Mouse (Mus musculus): ENCODE data around the gene Ric1.
"Not testable (repeated sequence)": the region's sequence is repeated elsewhere in the genome, so short reads cannot be mapped to it uniquely, and the experiment has no call there.

The Ric1 gene

DNA sequence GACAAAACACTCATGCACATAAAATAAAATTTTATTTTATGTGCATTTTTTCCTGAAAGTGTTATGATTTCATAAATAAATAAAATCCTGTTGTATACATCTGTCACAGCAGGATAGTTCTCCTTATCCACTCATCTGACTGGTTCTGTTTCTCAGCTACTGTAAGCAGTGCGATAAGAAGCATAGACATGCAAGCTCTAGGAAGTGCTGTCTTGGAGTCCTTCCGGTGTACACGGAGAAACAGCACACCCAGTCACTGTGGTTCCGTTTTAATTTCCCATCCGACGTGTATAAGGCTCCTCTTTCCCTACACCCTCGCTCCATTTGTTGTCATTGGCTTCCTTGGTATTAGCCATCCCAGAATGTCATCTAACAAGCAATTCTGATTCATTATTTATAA is 24.2 kb upstream of the Ric1 start:
- no peak for DNase-seq (ENCODE audit: low spot score in 2 of 2)

DNA sequence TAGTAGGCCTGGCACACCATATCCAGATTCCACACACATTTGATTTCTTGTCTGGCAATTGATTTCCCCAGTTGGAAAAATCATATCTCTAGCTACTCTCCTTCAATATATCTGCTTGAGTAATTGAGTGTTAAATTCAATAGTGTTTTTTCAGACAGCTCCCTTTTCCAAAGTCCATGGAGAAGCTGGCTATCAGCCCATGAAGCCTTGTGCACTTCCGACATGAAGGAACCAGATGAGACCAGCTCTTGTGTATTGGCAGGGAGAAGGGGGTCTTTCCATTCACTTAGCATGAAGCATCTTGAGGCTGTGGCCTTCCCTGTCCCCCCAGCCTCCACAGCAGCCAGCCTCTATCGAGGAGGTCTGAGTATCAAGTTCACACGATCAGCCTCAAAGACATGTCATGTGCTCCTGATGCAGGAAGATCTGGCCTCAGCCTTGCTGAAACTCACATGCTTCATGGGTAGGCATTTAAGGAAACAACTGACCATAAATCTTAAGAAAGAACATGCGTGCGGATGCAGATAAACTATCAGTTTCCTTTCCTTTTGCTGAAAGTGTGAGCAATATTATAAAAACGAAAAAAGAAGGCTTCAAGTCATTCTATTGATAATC is 23.1 kb upstream of the Ric1 start:
- DNase-seq (ENCODE audit: low spot score in 2 of 2): no peak

DNA sequence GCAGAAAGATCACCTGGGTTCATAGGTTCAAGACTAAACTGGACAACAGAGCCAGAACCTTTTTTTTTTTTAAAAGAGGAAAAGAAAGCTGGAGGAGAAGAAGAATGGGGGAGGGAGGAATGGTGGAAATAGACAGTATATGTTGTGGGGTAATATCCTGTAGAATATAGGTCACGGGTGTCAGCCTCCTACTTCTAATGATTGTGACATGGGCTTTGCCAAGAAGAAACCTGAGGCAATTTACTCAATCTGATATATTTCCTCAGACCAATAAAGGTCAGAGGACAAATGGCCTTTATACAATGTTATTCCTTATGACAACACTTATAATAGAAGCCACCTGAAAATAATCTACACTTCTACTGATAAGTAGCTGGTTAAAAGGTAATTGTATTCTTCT is 21.7 kb upstream of the Ric1 start:
- no peak for DNase-seq (ENCODE audit: low spot score in 2 of 2)

DNA sequence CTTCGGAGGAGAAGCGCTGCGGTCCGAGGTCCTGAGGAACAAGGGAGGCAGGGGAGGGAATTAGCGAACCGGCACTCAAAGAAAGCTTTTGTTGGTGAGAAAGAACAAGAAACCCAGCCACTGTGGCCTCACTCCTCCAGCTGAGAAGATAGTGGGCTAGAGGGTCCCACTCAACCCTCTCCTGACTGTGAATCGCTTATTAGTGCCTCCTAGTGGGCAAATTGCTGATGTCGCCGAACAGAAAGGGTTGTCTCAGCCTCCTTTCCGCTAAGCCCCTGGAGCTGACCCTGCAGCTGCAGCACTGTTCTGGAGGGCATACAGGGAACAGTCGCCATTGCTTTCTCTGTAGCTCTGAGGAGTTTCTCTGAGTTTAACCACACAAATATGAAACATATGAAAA is 21.0 kb upstream of the Ric1 start:
- DNase-seq (ENCODE audit: low spot score in 2 of 2): peak; percentile 61 to 79

DNA sequence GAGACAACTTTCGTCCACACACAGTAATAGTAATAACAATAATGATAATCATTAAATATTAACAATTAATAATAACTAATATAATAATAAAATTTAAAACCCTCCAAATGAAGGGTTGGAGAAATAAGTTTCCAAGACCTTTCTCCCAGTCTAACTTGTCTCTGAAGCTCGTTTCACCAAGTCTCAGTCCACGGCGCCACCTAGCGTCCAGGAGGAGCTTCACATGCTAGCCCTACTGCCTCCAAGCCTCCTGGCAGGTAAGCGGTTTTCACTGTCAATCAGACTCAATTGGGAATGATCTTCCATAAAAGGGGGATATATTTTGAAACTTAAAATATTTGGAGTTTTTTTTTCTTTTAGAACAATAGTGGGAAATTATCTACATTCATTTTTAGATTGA is 20.6 kb upstream of the Ric1 start:
- peak; percentile 82 to 94 for DNase-seq (ENCODE audit: low spot score in 2 of 2)

DNA sequence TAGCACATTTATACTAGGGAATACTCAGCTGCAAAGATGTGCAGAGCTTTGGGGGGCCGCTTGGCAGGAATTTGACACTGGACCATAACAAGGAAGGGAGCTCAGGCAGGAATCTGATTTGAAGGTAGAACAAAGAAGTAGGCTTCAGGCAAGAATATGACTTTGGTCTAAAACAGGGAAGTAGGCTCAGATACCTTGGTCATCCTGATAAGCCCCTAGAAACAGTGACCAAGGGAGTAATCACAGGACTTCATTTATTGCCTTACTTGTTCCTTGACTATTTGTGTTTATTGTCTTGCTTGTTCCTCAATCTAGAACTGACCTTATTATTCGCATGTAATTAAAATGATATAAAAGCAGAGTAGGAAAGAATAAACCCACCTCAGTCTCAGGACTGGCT is 18.0 kb upstream of the Ric1 start:
- no peak for DNase-seq (ENCODE audit: low spot score in 2 of 2)

DNA sequence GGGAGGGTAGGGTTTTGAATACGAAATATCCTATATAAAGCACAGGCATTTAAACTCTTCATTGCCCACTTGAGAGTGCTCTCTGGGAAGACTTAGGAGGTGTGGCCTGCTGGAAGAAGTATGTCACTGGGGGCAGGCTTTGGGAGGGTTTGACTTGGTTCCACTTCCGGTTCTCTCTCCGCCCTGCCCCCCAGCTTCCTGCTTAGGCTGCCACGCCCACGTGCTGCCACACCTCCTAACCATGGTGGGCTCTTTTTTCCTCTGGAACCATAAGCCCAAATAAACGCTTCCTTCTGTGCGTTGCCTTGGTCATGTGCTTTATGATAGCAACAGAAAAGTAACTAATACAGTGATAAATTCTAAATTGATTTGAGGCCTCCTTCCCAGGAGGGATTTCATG is 16.5 kb upstream of the Ric1 start:
- peak; percentile 25 to 60 for DNase-seq (ENCODE audit: low spot score in 2 of 2)

DNA sequence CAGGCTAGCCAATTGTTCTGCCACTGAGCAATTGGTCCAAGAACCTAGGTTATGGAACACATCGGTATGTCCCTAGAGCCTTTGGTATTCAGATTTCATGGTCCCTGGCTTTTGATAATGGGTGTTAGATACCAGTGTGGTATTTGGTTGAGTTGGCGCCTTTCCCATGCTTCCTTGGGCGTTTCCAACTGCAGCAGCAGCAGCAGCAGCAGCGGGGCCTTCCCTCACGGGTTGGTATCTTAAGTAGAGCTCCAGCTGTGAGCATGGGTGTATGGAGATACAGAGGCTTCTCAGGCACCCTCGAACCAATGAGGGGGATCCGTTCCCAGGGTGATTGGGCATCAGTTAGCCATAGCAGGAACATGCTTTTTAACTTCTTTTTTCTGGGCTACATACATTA is 13.9 kb upstream of the Ric1 start:
- peak in 1 of 2 experiments; percentile 52 for DNase-seq (ENCODE audit: low spot score in 2 of 2)

DNA sequence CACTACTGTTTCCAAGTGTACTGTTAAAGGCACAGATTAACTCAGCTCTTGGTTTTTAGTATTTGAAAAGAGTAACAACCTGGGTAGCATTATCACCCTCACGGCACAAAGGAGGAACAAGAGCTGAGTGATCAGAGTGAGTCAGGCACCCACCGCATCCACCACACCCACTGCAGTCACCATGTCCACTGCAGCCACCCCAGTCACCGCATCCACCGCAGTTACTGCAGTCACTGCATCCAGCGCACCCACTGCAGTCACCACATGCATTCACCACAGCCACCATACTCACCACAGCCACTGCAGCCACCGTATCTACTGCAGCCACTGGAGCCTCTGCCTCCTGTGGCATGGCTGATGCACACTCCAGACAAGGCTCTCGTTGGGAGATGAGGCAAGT is 12.2 kb upstream of the Ric1 start:
- DNase-seq (ENCODE audit: low spot score in 2 of 2): no peak

DNA sequence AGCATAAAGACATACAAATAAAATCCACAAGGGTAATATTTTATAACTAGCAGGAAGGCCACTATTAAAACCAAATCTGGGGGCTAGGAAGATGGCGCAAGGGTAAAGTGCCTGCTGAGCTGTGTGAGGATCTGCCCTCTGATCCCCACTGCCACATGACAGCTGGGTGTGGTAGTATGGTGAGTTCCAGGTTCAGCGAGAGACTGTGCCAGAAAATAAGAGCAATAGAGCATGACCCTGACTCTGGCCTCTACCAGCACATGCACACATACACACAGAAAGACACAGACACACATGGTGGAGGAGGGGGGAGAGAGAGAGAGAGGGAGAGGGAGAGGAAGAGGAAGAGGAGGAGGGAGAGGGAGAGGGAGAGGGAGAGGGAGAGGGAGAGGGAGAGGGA is 10.3 kb upstream of the Ric1 start:
- DNase-seq (ENCODE audit: low spot score in 2 of 2): peak in 1 of 2 experiments; percentile 53

DNA sequence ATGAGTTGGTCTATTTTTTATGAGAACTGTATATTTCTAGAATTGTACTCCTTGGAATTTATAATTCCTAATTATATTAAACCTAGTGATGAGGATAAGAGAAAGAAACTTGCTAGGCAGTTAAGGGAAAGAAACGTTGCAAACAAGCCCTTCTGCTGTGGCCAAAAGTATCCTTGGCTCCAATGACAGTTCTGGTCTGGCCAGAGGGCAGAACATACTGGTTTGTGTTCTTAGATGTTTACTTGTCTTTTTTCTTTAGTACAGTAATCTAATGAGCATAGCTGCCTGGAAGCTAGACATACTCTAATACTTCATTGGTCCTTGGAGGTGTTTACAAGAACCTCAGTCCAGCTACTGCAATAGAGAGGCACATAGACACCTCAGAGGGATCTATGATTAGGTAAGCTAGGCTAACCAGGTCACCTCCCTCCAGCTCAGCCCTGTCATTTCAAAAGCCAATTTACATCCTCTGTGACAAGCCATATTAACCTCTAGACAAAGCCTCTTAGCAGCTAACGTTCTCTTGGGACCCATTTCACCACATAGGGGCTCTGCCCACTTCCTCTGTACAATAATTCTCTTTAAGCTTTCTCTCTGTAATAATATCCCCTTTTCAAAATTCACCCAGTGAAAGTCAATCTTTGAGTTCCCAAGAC is 8.8 kb upstream of the Ric1 start:
- DNase-seq (ENCODE audit: low spot score in 2 of 2): peak in 1 of 2 experiments; percentile 52

DNA sequence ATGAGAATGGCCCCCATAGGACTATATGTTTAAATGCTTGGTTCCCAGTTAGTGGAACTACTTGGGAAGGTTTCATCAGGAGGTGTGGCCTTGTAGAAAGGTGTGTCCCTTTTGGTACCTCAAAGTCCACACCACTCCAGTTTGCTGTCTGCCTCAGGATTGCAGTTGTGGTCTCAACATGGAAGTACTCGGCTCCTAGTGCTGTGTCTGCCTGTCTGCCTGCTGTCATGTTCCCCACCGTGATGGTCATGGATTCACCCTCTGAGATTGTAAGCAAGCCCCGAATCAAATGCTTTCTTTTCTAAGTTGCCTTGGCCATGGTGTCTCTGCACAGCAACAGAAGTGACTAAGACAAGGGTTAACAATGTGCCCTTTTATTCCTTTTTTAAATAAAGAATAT is 8.0 kb upstream of the Ric1 start:
- no peak for DNase-seq (ENCODE audit: low spot score in 2 of 2)

DNA sequence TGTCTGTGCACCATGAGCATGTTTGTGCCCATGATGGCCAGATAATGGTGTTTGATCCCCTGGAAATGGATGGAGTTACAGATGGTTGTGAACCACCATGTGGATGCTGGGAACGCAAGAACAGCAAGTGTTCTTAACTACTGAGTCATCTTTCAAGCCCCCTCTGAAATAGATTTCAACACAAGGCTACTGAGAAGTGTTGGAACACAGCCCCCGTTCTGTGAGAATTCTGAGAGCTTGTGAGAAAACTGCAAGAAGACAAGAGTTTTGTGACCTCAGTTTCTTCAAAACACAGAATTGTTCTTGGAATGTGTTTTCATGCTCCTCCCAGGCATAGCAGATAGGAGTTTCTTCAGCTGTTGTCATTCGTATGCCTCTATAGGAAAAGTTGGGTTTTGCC is 6.7 kb upstream of the Ric1 start:
- no peak for DNase-seq (ENCODE audit: low spot score in 2 of 2)

DNA sequence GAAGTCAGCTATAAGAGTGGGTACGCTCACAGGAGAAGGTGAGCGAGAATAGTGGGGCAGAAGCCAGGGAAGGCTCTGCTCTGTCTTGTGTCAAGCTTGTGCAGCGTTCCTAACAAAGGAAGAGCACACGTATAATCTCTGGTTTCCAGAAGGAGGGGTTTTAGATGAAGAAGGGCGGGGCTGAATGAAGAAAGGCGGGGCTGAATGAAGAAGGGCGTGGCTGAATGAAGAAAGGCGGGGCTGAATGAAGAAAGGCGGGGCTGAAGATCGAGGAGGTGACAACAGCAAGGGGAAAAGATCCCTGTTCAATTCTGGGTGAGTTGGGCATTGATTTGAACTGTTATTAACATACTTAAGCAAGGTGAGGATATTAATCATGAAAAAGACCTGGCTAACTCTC is 6.1 kb upstream of the Ric1 start:
- no peak for DNase-seq (ENCODE audit: low spot score in 2 of 2)

DNA sequence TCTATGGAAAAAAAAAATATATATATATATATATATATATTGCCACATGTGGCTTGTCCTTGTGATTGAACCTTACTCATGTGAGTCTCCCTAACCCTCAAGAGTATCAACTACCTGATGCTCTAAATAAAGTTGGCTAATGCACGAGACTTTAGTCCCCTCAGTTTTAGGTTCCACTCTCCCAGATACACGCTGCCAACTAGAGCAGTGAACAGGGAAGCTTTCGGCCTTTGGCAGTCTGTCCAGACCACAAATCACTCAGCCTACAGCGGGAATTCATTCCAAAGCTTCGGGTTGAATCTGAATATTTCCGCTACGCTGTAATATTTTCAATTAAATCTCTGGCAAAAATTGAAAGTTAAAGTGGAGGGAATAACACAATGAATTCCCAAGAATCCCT is 3.7 kb upstream of the Ric1 start:
- DNase-seq (ENCODE audit: low spot score in 2 of 2): no peak

DNA sequence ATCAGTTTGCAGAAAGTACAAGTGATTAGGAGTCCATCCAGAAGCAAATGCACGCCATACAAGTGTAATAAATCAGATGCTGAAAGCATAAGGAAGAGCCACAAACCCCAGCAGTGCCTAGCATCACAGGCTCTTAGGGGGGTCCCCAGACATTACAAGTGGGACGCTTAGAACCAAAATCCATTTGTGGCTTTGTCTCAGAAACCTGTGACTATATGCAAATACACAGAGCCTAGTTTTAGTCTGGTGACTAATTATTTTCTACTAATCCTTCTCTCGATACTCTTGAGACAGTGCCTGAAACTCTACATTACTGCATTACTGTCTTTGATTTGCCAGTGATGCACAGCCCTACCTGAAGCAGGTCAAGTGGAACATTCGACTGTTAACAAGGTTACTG is 3.2 kb upstream of the Ric1 start:
- no peak for DNase-seq (ENCODE audit: low spot score in 2 of 2)

DNA sequence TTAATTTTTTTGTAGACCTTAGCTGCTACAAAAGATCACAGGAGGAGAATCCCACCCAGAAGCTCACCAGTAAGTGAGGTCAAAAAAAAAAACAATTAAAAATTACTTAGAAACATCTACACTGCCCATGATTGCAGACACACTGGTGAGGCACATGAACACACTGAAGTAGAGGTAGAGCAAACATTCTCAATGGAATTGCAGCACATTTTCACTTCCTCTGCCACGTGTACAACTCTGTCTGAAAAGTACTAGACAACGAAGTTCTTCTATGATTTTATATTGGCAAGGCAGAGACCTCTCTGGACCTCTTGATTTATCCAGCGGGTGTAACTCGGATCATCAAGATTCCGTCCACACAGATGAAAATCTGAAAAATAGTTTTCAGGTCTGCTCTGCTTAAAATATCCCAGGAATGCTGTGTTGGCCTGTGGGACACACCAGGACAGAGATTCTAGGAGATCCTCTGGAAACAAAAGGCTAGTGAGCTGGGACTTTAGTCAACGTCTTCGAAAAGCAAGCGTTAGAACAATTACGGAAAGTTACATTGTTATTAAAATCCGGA is 1.0 kb upstream of the Ric1 start:
- no peak for DNase-seq (ENCODE audit: low spot score in 2 of 2)

DNA sequence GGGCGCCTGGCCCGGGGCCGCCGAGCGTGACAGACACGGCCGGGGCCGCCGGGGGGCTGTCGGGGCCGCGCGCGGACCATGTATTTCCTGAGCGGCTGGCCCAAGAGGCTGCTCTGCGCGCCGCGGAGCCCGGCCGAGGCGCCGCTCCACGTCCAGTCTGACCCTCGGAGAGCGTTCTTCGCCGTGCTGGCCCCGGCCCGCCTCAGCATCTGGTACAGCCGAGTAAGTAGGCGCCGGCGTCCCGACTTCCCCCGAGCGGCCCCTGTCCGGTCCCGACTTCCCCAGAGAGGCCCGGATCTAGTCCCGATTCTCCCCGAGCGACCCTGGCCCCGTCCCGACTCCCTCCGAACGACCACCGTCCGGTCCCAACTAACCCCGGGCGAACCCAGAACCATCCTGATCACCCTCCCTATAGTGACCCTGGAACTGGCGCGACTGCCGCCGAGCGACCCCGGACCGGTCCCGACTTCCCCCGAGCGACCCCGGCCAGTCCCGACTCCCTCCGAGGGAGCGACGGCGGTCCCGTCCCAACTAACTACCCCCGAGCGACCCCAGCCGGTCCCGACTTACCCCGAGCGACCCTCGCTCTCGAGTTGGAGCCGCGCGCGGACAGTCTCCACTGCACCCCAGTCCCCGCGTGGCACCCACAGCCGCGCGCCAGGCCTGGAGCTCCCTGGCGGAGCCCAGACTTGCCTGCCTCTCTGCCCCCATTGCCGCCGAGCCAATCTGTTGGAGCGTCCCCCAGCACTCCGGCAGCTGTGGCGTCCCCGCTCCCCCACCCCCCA is 555 bp downstream of the Ric1 start:
- DNase-seq (ENCODE audit: low spot score in 2 of 2): peak; percentile 50 to 84

DNA sequence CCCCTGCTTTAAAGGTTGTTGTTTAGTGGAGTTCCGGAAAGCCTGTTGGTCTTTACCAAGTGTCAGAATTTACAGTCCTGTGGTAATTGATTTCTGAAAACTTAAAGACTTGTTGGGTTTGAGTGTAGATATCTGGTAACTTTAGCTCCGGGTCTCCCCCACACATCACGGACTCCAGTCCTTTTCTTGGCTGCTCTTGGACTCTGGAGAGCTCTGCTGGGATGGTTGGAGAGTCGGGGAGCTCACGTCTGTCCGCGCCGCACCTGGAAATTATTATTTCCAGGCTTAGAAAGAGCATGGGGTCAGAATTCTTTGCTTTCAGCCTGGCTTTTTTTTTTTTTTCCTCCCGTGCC is 1.1 kb downstream of the Ric1 start:
- no peak for DNase-seq (ENCODE audit: low spot score in 2 of 2)

DNA sequence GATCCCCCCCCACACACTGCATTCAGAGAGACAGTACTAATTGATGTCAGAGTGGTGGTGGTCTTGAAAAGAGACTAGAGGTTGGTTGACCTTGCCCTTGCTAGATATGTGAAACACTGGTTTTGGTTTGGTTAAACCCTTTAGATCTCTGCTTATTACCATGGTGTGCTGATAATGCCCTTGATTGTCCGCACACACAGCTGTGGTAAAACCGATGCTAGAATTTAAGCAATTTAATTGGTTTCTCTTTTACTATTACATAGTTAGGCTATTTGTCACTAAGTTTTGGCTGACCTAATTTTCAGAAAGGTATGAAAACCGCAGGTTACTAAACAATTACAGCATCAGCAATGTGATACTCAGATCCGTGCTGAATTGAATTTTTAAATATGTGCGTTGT is 1.6 kb downstream of the Ric1 start:
- DNase-seq (ENCODE audit: low spot score in 2 of 2): no peak

DNA sequence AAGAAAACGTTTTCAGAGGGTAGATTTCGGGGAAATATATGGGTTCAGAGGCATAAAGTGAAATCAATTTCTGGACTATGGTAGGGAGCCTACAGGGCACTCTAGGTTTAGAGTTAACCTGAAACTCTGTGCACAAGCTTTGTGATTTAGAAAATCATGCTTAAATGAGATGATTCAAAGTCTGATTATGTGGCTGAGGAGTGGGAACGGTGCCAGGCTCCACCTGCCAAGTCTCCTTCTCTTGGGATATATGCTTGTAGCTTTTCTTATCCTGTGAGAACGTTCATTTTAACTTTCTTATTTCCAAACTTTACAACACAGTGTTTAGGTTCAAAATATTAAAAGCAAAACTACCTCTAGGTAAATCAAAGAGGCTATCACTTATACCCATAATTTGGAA is 2.5 kb downstream of the Ric1 start:
- no peak for DNase-seq (ENCODE audit: low spot score in 2 of 2)

DNA sequence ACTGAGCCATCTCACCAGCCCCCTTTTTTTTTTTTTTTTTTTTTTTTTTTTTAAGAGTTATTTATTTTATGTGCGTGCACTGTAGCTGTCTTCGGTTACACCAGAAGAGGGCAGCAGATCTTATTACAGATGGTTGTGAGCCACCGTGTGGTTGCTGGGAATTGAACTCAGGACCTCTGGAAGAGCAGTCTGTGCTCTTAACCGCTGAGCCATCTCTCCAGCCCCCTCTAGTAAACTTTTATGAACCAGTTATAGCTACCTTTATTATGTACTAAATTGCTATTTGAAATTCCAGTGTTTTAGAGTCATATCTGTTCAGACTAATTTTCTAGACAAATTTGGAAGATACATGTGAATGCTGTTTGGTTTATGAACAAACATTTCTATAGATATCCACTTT is 3.5 kb downstream of the Ric1 start:
- not testable (repeated sequence) for DNase-seq (ENCODE audit: low spot score in 2 of 2)

DNA sequence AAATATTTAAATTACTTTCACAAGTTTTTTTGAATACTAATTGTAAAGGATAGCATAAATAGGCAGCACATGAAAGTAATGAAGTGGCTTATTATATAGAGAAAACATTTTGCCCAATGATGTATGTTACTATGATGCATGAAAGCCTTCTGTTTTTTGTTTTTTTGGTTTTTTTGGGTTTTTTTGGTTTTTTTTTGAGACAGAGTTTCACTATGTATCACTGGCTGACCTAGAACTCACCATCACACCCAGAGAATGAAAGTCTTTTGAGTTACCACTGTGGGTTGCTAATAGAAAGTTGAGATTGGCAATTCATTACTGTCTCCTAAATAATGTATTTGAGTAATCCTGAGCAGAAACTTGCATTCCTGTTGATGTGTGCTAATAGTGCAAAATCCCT is 4.8 kb downstream of the Ric1 start:
- no peak for DNase-seq (ENCODE audit: low spot score in 2 of 2)
